Mouse (Mus musculus): ENCODE results near the gene Smn1. TPM values are rescaled to one million over a fixed set of nuclear protein-coding genes. Genes with fewer than 3 reads are reported as not detected.

Smn1 gene
- total RNA-seq, 1 experiment from 2014 or later, result 39.7 TPM

Other genes with a start within 250 kb of the Smn1 start
- 1.6 and 5.5 TPM in 2 replicates for gene Cartpt, start 223.8 kb upstream of the Smn1 start, total RNA-seq (2021)
- gene Mccc2, start 109.2 kb upstream of the Smn1 start, total RNA-seq (2021), result 59.2 and 65.5 TPM in 2 replicates
- 32.2 and 40.7 TPM in 2 replicates for gene Bdp1, start 20.8 kb upstream of the Smn1 start, total RNA-seq (2021)
- 25.6 and 34.4 TPM in 2 replicates for gene Serf1, start 16.8 kb upstream of the Smn1 start, total RNA-seq (2021)
- 1.5 and 1.9 TPM in 2 replicates for gene Naip2, start 77.2 kb downstream of the Smn1 start, total RNA-seq (2021)
- 7.7 and 13.4 TPM in 2 replicates for gene Naip5, start 121.5 kb downstream of the Smn1 start, total RNA-seq (2021)
- gene Naip6, start 192.8 kb downstream of the Smn1 start, total RNA-seq (2021), result 0.27 TPM in 1 of 2 replicates, not detected in the other